Mouse (Mus musculus) liver, adult (tissue): ENCODE results near the gene Bhlha9.

Experiments used
- GATA4 ChIP-seq: IDR thresholded peaks from 2 replicates; pipeline ENCODE4 v1.6.1; 2014; ENCODE audit warnings: mild to moderate bottlenecking, low read length; ENCODE audit not compliant: insufficient replicate concordance

The Bhlha9 gene

GRCm38 (mm10) chr11:76695810-76696209, 23.5 kb downstream of the Bhlha9 start:
- TF ChIP-seq GATA4: no peak

GRCm38 (mm10) chr11:76699626-76700025, 27.4 kb downstream of the Bhlha9 start:
- no peak for TF ChIP-seq GATA4

GRCm38 (mm10) chr11:76707656-76708055, 35.4 kb downstream of the Bhlha9 start:
- TF ChIP-seq GATA4: no peak

- no peak for TF ChIP-seq GATA4
Measured at GRCm38 (mm10) chr11:76708066-76708465, 35.8 kb downstream of the Bhlha9 start.

- no peak for TF ChIP-seq GATA4
Measured at GRCm38 (mm10) chr11:76708881-76709280, 36.6 kb downstream of the Bhlha9 start.

GRCm38 (mm10) chr11:76709625-76710452, 37.6 kb downstream of the Bhlha9 start:
- TF ChIP-seq GATA4: no peak

GRCm38 (mm10) chr11:76717000-76717399, 44.7 kb downstream of the Bhlha9 start:
- TF ChIP-seq GATA4: no peak
